Mouse (Mus musculus) CD4-positive, CD25-positive, alpha-beta regulatory T cell, adult 2 months (primary cell): ENCODE data around the gene Angptl7.

ENCODE experiments used
- DNase-seq: peaks from one replicate; pipeline ENCODE4 v3.0.0-alpha.2; 2012; ENCODE audit warnings: low read depth, low spot score

The Angptl7 gene

DNA sequence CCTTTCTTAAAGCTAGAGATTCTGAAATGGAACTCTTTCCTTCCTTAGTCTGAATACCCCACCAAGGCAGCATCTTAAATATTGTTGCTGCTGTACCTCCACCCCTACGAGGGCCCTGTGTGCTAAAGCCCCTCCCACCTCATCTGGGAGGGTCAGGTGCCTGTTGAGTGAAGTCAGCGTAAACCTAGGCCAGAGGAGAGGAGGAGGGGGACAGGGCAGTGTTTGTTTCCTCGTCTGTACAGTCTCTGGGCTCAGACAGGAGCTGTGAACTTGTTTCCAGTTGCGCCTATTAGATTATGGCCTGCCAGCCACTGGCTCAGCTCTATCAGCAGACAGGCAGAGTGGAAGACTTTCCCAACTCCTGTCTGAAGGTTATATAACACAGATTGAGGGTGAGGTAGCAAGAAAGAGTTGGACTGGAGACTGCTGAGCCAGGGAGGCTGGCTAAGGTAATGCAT is at the start of gene Angptl7:
Gene Angptl7, minus strand, starts transcription at position 51 of the 458 bp plus-strand sequence.
- no peak for DNase-seq

DNA sequence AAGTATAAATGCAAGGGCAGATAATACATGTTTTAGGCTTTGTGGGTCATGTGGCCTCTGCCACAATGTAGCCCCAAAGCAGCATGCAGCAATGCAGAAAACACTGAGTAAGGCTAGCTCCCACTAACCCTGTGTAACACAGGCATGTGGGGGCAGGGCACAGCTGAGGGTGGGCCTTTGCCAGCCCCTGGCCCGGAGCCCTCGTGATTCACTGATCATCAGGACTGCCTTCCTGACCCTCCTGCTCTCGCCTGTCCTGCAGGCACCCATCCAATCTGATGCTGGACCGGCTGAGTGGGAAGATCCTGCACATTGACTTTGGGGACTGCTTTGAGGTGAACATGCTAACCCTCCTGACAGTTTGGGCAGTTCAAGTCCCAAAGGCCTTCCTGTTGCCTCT is 48.8 kb upstream of the Angptl7 start:
- no peak for DNase-seq

DNA sequence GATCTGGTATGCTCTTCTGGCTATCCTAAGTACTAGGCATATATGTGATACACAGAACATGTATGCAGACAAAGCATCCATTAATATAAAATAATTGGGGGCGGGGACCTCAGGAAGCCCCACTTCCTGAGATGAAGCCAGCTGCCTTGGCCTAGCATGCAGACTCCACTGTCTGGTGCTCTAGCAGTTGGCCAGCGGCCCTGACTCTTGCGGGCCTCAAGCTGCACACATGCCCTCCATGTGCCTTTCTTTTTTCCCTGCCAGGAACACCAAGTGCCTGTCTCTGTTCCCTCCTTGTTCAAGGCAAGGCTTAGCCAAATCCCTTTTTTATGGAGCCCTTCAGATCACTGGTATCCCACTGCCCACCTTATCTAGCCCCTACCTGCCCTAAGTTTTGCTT is 35.6 kb upstream of the Angptl7 start:
- no peak for DNase-seq

DNA sequence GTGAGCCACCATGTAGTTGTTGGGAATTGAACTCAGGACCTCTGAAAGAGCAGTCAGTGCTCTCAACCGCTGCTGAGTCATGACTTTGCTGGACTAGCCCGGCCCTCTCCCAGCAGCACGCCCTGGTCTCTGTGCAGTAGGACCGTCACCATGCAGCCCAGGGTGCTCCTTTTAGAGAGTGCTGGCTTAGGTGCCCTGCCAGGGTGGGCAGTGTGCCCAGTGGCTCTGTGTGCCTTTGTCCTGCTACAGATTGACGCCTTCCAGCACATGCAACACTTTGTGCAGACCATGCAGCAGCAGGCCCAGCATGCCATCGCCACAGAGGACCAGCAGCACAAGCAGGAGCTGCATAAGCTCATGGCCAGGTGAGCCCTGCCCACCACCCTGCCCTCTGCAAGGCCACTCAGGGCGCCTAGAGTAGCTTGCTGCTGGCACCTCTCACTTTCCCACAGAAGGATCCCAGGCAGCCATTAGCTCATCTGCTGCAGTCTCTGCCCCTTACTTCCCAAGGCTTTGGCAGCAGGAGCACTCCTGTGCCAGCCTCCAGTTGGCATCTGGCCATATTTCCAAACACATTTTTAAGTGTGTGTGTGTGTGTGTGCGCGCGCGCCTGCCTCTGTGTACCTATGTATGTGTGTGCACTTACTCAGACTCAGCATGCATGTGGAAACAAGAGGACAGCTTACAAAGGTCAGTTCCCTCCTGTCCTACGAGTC is 33.5 kb upstream of the Angptl7 start:
- DNase-seq = no peak

DNA sequence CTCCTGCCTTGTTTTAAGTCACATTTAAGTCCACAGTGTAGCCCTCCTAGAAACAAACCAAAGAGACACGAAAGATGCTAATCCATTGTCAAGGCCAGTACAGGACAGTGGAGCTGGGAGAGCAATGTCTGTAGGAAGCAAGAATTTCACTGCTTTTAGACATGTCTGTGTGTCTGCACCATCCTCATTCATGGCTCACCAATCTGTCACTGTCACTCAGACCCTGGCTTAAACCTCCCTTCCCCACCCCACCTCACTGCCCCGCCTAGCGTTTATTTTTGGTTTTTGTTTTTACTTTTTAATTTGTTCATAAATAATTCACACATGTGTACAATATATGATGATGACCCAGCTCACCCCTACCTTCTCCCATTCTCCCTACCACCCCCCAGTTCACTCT is 32.3 kb upstream of the Angptl7 start:
- DNase-seq = no peak

DNA sequence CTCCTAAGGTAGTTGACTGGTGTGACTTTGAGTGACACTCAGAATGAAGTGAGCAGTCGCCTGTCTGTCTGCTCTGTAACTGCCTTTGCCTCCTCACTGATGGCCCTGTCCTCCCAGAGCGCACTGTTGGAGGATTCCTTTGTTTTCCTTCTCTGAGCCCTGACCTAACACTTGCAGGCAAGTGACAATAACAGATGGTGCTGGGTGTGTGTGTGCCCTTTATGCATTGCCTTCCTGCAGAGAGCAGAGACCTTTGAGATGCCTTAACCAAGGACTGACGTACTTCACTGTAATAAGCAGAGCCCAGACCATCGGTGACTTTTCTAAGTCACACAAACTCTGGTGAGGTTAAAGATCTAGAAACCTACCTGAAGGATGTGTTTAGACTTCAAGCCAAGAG is 31.1 kb upstream of the Angptl7 start:
- DNase-seq = no peak

DNA sequence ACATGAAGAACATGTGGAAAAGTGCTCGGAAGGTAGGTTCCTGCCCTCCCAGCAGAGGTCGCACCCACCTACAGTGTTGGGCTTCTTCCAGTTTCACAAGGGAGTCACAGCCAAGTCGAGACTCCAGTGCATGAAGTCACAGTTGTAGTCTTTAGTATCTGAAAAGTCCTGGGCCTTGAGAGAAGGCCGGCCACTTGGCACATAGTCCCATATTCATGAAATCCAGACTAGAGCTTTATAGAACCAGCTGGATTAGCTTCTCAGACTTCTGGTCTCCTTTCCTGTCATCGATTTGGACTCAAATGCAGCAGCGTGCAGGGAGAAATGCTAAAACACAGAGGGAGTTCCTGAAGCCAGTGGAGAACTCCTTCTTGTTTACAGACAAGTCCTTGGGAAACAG is 30.5 kb upstream of the Angptl7 start:
- no peak for DNase-seq

DNA sequence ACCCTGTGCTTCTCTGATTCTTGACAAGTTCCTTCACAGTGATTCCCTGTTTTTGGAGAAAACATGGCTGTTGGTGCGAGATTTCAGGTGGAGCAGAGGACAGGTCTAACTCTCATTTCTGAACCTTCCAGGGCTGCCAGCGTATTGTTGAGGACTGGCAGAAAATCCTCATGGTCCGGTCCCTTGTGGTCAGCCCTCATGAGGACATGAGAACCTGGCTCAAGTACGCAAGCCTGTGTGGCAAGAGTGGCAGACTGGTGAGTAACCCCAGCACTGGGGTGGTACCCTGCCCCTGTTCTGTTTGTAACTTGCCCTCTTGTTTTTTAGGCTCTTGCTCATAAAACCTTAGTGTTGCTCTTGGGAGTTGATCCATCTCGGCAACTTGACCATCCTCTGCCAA is 30.1 kb upstream of the Angptl7 start:
- DNase-seq = no peak

DNA sequence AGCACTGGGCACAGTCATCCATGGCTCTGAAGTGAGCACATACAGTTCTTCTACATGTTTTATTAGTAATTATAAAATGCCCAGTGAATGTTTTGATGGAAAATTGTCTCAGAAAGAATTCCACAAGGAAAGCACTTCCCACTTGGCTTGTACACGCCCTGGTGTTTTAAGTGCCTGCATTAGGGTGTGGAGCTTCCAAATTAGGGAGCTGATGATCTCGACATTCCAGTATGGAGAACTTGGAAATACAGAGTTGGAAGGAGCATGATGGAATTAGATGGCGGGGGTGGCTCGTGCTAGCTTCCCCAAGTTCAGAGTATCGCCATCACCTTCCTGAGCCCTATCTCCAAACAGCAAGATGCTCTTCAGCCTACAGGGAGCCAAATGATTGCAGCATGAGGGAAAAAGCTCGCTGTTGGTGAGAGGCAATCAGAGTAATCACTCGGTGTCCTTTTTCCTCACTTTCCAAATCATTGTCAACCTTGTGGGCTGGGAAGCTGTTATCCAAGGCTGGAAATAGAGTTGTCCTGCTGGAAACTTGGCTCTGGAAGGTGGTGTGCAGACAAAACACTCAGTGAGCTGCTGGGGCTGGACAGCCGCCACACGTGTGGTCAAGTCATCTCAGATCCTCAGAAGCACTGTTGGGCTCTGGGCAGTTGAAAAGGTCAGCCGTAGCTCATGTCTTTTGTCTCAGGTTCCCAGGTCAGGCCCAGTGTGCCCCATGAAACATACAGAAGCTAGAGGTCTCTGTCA is 27.1 kb upstream of the Angptl7 start:
- DNase-seq = no peak

DNA sequence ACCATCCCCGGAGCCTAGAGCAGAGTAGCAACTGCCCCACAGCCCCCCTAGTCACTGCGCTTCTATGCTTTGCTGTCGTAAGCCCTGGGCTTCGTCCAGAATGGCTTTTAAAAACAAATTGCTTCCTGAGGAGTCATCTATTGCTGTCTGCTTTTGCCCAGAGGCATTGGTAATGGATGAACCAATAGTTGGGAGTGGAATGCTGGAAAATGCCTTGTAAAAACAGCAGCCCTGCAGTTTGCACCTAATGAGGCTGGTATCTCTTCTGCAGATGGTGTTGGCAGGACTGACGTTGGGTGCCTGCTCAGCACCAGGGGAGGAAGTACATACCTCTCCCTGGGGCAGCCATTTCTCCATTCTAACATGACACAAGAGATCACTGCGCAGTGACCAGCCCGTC is 23.3 kb upstream of the Angptl7 start:
- no peak for DNase-seq

DNA sequence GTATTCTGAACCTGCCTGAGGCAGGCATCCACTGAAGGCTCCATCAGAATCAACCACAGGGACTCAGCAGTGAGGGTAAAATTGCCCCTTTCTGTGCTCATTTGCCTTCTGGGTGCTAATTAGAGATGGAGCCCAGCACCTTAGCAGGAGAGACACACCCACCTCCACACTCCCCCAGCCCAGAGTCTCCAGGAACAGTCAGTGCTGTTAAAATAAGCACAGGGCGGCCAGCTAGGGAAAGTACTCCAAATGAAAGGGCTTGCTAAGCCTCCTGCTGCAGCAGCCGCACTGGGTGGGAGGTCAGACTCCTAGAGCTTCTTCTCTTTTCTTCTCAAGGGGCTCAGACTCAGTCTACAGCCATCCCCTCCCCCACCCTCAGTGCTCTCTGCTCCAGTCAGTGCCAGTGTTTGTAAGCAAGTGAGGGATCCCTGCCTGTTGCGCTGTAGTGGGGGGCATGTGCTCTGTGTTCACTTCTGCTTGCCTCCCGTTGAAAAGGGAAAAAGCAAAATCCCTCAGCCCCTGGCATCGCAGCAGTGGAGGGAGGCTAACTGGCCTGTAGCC is 18.1 kb upstream of the Angptl7 start:
- DNase-seq = no peak

DNA sequence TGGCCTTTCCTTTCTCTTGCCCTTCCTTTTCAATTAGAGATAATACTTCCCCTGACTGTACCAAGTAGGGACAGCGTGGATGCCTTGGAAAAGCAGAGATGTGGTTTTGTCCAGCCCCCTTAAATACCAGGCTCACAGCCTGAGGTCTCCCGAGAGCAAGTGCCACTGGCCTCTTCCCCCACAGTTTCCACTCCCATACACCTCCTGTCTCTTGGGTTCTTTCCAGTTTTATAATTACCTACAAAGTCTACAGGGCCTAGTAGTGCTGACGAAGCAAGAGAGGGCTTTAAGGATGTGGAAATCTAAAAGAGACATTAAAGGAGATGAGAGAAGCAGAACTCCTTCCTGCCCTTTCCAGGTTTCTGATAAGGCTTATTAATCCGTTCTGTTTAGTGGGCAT is 17.5 kb upstream of the Angptl7 start:
- no peak for DNase-seq

DNA sequence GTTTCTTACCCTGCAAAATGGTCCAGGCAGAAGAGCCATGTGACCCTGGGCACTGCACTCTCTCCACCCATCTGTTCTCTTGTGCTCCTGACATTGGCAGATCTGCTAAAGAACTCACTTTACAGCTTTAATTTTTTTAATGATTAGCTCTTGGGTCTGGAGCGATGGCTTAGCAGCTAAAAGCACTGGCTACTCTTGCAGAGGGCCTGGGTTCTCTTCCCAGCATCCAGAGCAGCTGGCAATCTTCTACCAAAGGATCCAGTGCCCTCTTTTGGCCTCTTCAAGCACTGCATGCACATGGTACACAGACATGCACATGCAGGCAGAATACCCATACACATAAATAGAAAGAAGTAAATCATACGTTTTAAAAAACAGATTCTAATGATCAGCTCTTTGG is 15.1 kb upstream of the Angptl7 start:
- no peak for DNase-seq

DNA sequence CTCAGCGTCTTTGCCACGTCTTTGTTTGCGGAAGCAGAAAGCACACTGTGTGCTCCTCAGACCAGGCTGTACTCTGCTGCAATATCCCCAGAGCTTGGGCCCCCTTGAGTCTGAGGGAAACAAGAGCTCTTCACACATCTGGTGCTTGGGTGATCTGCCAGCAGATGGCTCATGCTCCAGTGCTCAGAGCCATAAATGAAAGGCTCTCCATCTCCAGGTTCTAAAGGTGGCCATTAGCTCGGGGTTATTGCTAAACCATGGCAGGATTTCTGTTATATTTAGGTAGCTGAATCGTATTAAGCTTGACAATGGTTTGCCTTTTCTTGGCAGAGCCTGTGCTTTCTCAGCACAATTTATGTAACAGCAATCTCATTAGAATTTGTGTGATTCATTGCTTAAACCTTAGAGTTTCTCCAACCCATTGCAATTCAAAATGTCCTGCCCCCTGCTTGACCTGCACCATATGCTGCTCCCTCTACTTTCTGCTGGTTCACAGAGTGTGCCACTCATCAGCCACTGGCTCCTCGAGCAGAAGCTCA is 12.8 kb upstream of the Angptl7 start:
- no peak for DNase-seq

DNA sequence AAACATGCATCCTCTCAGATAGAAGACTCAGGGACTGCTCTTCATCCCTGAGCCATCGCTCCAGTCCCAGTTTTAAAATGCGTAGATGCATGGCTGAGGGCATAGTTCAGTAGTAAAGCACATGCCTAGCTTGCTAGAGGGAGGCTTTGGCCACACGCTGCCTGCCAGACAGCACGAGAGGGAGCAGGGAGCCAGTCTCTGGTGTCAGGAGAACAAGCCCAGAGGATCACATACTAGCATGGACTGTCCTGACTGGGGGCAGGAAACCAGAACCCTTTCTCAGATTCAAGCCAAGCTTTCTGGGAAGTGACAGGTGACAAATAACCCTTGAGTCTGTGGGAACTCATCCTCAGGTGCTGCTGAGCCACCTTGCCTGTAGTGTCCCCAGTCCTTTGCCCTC is 11.1 kb upstream of the Angptl7 start:
- no peak for DNase-seq

DNA sequence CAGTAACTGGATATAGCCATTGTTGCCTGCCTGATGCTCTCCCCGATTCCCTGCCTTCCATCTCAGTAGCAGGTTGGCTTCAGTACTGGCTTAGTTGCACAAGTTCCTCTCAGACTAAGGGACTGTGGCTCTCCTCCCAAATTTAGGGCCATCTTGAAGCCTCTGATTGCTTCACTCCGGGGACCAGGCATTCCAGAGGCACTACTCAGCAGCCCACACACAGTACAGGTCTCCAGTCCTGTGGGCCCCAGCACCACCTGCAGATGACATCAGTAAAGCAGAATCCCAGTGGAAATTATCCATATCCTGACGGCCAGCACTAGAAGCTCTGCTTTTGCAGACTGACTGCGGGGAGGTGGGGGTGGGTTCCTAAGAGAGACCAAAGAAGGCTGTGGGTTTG is 10.4 kb upstream of the Angptl7 start:
- DNase-seq = no peak

DNA sequence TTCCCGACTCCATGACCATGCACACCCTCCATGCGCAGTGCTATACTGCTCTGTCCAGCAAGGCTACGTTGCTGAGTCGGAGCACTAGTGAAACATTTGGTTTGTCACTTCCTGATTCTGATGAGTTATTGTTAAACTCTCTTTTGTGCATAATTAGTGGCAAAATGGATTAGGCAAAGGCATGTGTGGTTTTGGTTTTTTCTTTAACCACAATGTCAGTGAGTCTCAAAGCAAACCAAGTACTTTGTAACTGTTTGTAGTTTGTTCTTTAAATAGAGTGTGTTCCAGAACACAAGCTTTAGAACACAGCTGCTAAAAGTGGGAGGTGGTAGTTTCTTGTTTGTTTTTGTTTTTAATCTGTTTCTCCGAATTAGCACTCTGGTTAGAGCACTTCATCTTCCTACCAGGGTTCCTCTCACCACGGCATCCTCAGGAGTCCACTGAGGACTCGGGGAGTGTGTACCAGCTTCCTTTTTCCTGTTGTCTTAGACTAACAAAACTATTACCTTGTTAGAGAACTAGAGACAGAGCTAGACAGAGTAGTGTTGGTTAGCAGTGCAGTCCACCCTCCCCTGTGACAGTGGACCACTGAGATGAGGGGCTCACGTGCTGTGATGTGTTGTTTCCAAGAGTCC is 9.3 kb upstream of the Angptl7 start:
- peak; percentile 16 for DNase-seq

DNA sequence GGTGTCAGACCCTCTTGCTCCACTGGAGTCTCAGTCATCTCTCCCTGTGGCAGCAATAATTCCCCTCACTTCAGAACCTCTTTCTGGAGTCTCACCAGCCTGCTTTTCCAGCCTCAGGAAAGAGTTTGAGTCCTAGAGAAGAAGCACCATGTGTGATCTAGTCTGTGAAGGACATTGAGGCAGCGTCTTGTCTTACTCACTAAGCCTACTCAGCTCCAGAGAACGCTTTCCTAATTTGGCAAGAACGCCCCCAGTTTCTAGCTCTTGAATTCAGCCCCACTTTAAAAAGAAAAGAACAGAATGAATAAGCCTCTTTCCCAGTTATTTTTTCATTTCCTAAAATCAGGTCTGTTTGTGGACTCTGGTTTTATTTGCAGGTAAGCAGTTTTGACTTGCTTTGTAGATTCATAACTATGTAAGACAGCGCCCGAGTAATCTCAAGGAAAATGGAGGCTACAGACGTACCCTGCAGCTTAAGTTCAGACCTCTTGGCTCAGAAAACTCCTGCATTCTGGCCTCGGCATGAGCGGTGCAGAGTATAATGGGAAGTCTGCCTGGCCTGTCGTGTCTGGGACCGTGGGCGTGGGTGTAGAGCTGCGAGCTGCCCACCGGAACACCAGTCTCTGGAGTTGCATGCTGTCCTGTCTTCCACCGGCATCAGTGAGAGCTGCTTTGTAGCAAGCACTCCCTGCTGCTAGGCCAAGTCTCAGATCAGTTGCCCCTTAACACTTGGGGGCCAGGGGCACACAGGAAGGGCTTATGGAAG is 8.0 kb upstream of the Angptl7 start:
- no peak for DNase-seq

DNA sequence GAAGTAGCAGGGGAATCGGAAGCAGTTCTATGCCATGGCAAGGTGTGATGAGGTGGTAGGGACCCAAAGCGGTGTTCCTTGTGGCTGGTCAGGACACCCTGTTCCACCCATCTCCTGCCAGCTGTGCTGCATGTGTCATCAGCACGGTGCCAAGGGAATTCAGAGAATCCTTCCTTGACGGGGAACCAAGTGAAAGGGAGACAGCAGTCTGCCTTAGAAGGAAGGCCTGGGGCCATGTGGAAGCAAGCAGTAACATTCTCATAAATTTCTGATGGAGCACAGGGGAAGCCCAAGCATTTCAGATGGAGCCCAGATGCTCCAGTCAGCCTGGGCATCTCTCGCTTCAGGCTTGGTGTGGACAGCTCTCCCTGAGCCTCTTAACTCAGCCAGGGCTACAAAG is 7.3 kb upstream of the Angptl7 start:
- no peak for DNase-seq

DNA sequence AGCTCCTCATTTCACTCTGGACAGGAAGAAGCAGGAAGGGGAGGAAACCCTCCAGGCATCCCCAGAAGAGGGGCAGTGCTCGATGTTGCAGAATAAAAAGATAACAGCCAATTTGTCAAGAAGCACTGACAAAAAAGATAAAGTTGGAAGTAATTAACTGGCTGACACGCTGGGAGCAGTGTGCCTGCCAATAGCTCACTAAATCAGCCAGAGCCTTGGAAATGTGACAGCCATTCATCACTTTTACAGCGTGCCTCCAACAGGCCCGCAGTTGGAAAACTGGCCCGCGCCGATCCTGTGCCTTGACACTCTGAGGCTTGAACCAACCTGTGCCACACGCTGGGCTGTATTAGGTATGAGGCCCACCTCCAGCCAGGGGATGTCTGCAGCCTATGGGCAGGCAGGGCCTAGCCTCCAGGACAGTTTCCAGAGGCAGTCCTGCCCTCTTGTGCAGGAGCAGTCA is 4.3 kb upstream of the Angptl7 start:
- DNase-seq = no peak
